Mouse (Mus musculus): ENCODE data around the gene Morn5. TPM values are rescaled to one million over a fixed set of nuclear protein-coding genes. Genes with fewer than 3 reads are reported as not detected.

Gene Morn5
- polyA plus RNA-seq, 1 experiment = not detected

DNA sequence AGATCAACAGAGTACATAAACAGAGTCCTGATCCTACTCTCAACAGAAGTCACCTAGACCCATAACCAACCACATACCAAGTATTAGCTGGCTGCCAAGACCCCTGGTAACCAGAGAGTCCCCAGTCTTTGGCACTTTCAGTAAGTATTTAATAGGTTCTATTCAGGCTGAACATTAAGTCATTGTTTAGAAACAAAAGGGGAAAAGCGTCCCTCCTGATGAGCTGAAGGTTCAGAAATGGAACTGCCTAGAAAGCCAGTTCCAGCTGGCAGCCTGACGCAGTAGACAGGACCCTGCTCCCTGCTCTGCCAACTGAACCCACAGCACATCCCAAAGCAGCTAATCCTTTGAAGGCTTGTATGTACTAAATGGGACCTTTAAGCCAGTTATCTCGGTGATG is 39.9 kb downstream of the Morn5 start:
- no peak overlapping the region for H3K27ac ChIP-seq (replicated peaks; ENCODE audit: low read depth, low read length)
- H3K4me3 ChIP-seq (ENCODE audit: insufficient read depth, low read depth, low read length) = no peak overlapping the region
- H3K4me1 ChIP-seq (ENCODE audit: control insufficient read depth, insufficient read depth, insufficient read length, low read length) = peaks cover 18% of the 10 kb centered on the region; the same call in 1 of the 2 replicates

GRCm38 (mm10) chr2:36090853-36091741 is 41.8 kb downstream of the Morn5 start:
- peak overlapping the region; percentile 27 for H3K4me3 ChIP-seq (ENCODE audit: insufficient read depth, low read depth, low read length)
- H3K4me1 ChIP-seq (ENCODE audit: control insufficient read depth, insufficient read depth, insufficient read length, low read length) = peaks cover 4% of the 10 kb centered on the region; the same call in 1 of the 2 replicates
- H3K27ac ChIP-seq (replicated peaks; ENCODE audit: low read depth, low read length) = no peak overlapping the region

- Histone ChIP-seq H3K4me3 (ENCODE audit: insufficient read depth, low read depth, low read length) (no peak overlapping the region), H3K27ac (replicated peaks; ENCODE audit: low read depth, low read length) (no peak overlapping the region), H3K4me1 (ENCODE audit: control insufficient read depth, insufficient read depth, insufficient read length, low read length) (peaks cover 4% of the 10 kb centered on the region; the same call in 1 of the 2 replicates)
Measured at GRCm38 (mm10) chr2:36092748-36093147, 43.5 kb downstream of the Morn5 start.

GRCm38 (mm10) chr2:36093301-36093700 is 44.0 kb downstream of the Morn5 start:
- Histone ChIP-seq H3K4me1 (ENCODE audit: control insufficient read depth, insufficient read depth, insufficient read length, low read length) (peaks cover 4% of the 10 kb centered on the region; the same call in 1 of the 2 replicates), H3K4me3 (ENCODE audit: insufficient read depth, low read depth, low read length) (no peak overlapping the region), H3K27ac (replicated peaks; ENCODE audit: low read depth, low read length) (no peak overlapping the region)

DNA sequence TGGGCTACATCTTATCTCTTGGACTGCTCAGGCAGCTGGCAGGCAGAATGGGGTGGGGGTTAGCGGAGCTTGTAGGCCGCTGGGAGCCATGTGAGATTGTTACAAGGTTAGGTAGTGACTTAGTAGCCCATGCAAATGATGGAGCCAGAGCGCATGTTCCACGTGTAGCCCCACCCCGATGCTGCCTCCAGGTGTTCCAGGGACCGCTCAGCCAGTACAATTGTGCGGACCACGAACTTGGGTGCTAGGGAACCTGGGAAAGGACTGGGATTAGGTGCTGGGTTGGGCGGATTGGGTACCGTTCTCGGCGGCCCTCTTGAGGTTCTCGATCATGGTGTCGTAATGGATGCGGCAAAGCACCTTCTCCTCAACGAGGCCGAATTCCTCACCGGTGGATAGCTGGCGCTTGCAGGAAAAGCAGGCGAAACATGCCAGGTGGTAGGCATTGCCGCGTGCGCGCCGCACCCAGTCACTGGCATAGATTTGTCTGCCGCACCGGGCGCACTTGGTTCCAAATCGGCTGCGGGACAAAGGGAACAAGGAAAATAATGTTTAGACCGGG is 44.7 kb downstream of the Morn5 start:
- H3K4me3 ChIP-seq (ENCODE audit: insufficient read depth, low read depth, low read length) = no peak overlapping the region
- no peak overlapping the region for H3K27ac ChIP-seq (replicated peaks; ENCODE audit: low read depth, low read length)
- peaks cover 4% of the 10 kb centered on the region; the same call in 1 of the 2 replicates for H3K4me1 ChIP-seq (ENCODE audit: control insufficient read depth, insufficient read depth, insufficient read length, low read length)

GRCm38 (mm10) chr2:36097129-36097815 is 48.0 kb downstream of the Morn5 start:
- peaks cover 2% of the 10 kb centered on the region; the same call in 1 of the 2 replicates for H3K4me1 ChIP-seq (ENCODE audit: control insufficient read depth, insufficient read depth, insufficient read length, low read length)
- H3K4me3 ChIP-seq (ENCODE audit: insufficient read depth, low read depth, low read length) = no peak overlapping the region
- no peak overlapping the region for H3K27ac ChIP-seq (replicated peaks; ENCODE audit: low read depth, low read length)

DNA sequence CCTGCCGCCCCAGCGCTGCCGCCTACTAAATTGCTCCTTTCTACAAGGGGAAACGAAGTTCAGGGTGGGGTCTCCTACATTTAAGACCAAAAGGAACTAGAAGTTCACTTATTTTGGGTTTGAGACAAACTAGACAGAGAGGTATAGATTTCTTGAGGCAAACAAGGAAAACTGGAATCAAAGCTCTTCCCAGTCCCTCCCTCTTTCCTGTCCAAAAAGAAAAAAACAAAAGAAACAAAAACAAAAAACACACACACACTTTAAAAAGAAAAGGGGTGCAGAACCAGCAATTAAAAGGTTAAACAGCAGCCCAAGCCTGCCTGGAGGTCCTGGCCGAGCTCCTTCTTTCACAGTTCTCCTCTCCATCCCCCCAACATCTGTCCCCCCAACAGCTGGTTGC is 48.8 kb downstream of the Morn5 start:
- Histone ChIP-seq H3K4me3 (ENCODE audit: insufficient read depth, low read depth, low read length) (no peak overlapping the region), H3K27ac (replicated peaks; ENCODE audit: low read depth, low read length) (no peak overlapping the region), H3K4me1 (ENCODE audit: control insufficient read depth, insufficient read depth, insufficient read length, low read length) (peaks cover 2% of the 10 kb centered on the region)

GRCm38 (mm10) chr2:36099739-36100138 is 50.5 kb downstream of the Morn5 start:
- H3K4me3 ChIP-seq (ENCODE audit: insufficient read depth, low read depth, low read length) = no peak overlapping the region
- H3K27ac ChIP-seq (replicated peaks; ENCODE audit: low read depth, low read length) = no peak overlapping the region
- H3K4me1 ChIP-seq (ENCODE audit: control insufficient read depth, insufficient read depth, insufficient read length, low read length) = peaks cover 11% of the 10 kb centered on the region

DNA sequence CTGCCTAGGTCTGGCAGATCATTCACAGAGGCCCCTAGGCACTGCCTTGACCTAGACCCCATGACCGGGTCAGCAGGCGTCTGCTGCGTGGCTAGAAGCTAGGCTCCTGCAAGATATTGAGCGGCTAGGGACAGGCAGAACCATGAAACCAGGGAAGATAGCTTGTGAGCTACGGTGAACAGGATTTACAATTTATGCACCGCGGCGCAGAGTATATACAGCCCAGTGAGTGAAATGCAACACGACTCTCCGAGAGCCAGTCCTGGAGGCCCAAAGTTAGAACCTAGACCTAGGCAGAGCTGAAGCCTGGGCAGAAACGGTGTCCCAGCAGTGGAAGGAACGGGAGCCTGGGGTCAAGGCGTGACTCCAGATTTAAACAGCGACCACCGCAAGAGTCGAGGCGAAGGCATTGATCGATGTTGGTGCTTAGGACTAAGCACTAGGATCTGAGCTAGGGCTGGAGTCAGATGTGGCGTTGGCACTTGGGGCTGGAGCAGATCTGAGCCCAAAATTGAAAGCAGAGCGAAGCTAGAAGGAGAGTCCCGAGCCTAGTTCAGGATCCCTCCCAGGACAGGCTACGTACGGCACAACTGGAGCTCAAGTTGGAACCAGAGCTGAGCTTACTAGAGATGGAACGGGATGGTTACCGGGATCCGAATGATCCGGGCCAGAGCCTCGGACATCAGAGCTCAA is 52.8 kb downstream of the Morn5 start:
- peaks cover 11% of the 10 kb centered on the region for H3K4me1 ChIP-seq (ENCODE audit: control insufficient read depth, insufficient read depth, insufficient read length, low read length)
- H3K4me3 ChIP-seq (ENCODE audit: insufficient read depth, low read depth, low read length) = peak overlapping the region; percentile 10; the same call in 1 of the 2 replicates
- H3K27ac ChIP-seq (replicated peaks; ENCODE audit: low read depth, low read length) = no peak overlapping the region

DNA sequence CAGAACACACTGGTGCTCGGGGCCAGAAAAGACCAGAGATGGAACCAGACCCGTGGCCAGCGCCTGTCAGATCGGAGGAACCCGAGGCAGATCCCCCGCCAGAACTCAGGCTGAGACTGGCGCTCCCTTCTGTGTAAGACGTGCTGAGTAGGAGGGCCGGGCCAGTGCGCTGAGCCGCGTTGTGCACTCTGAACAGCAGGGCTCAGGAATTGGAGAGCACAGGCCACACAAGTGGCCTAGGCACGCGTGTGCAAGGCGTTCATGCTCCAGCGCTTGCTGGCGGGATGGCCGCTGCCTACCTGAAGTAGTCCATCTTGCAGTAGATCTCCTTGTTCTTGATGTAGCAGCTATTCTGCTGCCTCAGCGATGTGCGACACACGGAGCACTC is 53.3 kb downstream of the Morn5 start:
- peaks cover 11% of the 10 kb centered on the region for H3K4me1 ChIP-seq (ENCODE audit: control insufficient read depth, insufficient read depth, insufficient read length, low read length)
- no peak overlapping the region for H3K27ac ChIP-seq (replicated peaks; ENCODE audit: low read depth, low read length)
- H3K4me3 ChIP-seq (ENCODE audit: insufficient read depth, low read depth, low read length) = peak overlapping the region; percentile 10; the same call in 1 of the 2 replicates

DNA sequence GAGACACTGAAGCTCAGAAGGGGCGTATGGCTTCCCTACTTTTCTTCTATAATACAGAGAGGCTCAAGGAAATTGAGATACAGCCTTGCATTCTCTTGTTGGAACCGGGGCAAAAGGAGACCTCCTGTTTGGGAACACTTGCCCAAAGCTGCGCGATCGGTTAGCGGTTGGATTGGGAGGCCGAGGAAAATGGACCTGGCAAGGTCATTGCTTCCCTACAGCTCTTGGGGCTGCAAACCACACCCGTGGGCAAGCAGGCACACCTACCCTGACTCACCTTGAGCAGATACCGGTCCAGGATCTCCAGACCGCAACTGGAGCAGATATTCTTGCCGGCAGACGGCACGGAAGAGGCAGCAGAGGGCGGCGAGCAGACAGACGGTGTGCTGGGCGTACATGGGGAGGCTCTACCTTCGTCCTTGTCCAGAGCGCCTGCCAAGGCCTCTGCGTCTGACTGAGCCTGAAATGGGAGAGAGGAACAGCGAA is 53.9 kb downstream of the Morn5 start:
- Histone ChIP-seq H3K4me3 (ENCODE audit: insufficient read depth, low read depth, low read length) (peak overlapping the region; percentile 61), H3K27ac (replicated peaks; ENCODE audit: low read depth, low read length) (no peak overlapping the region)

GRCm38 (mm10) chr2:36103555-36104367 is 54.5 kb downstream of the Morn5 start:
- Histone ChIP-seq H3K4me1 (ENCODE audit: control insufficient read depth, insufficient read depth, insufficient read length, low read length) (peaks cover 11% of the 10 kb centered on the region), H3K4me3 (ENCODE audit: insufficient read depth, low read depth, low read length) (peak overlapping the region; percentile 61), H3K27ac (replicated peaks; ENCODE audit: low read depth, low read length) (no peak overlapping the region)

More for the DNA sequence above, 53.9 kb downstream of the Morn5 start:
- H3K4me1 ChIP-seq (ENCODE audit: control insufficient read depth, insufficient read depth, insufficient read length, low read length) = peaks cover 11% of the 10 kb centered on the region

DNA sequence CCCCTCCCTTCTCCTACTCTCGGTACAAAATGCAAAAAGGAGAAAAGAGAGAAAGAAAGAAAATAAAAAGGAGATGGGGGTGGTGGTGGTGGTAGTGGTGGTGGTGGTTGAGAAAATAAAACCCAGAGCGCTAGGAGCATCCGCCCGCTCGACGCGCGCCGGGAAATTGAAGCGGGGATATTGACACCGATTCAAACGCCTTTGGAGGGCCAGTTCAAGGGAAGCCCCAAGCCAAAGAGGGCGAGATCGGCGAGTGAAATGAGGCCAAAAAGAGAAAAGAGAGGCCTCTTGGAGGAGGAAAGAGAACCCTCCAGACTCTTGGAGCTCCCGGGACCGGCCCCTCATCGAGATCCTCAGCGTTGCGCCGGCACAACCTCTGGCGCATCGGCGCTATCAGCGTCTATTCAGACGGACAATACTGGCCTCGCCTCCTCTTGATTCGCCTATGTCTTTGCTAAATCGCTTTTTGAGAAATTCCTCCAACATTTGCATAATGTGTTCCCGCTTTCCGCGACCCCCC is 55.2 kb downstream of the Morn5 start:
- H3K4me3 ChIP-seq (ENCODE audit: insufficient read depth, low read depth, low read length) = peak overlapping the region; percentile 61
- H3K27ac ChIP-seq (replicated peaks; ENCODE audit: low read depth, low read length) = no peak overlapping the region
- H3K4me1 ChIP-seq (ENCODE audit: control insufficient read depth, insufficient read depth, insufficient read length, low read length) = peaks cover 11% of the 10 kb centered on the region

Data from brown adipose tissue, adult 24 weeks (tissue).